ENCODE assay signal across 28 mouse cellular contexts in genomic region chr8:61056997-61057396, GRCm38 (mm10).
DNase-seq lines count a peak whose midpoint lies in the region; ATAC-seq lines count a peak whose summit lies in the region.
"Had no signal": no experiment of that assay in that cellular context is flagged by ENCODE, and none has a peak within 500 bp of the region (broad histone marks: within the 10 kb centered on the region; RNA-seq: fewer than 3 reads in every experiment).

No protein-coding gene starts in this region.

- no peak overlapping the region for H3K4me2 ChIP-seq in hindbrain, embryonic 13.5 days
- H3K4me2 ChIP-seq in hindbrain, embryonic 12.5 days (replicated peaks), result no peak overlapping the region
- H3K4me2 ChIP-seq in kidney, embryonic 14.5 days (replicated peaks; ENCODE audit: low read depth, low read length), result no peak overlapping the region
- H3K4me2 ChIP-seq in midbrain, embryonic 14.5 days (ENCODE audit: low read length), result no peak overlapping the region
- H3K4me2 ChIP-seq: embryonic facial prominence, embryonic 12.5 days; forebrain, embryonic 15.5 days; heart, embryonic 12.5 days; liver, embryonic 12.5 days had no signal

- H3K4me3 ChIP-seq in hindbrain, embryonic 13.5 days, result no peak overlapping the region
- H3K4me3 ChIP-seq in hindbrain, embryonic 12.5 days, result no peak overlapping the region
- H3K4me3 ChIP-seq in kidney, embryonic 14.5 days (ENCODE audit: low read length), result no peak overlapping the region
- no peak overlapping the region for H3K4me3 ChIP-seq in midbrain, embryonic 14.5 days (replicated peaks; ENCODE audit: low read depth, low read length)
- no peak overlapping the region for H3K4me3 ChIP-seq in midbrain, embryonic 10.5 days
- H3K4me3 ChIP-seq: embryonic facial prominence, embryonic 12.5 days; forebrain, embryonic 15.5 days; gastrocnemius, adult 2 months; heart, adult 2 months; heart, embryonic 12.5 days; left cerebral cortex, adult 2 months; liver, embryonic 12.5 days; megakaryocyte, embryonic 14.5 days had no signal

- H3K36me3 ChIP-seq in hindbrain, embryonic 13.5 days, result no peaks in the 10 kb centered on the region
- H3K36me3 ChIP-seq in hindbrain, embryonic 12.5 days, result no peaks in the 10 kb centered on the region
- H3K36me3 ChIP-seq in kidney, embryonic 14.5 days (ENCODE audit: control insufficient read depth, insufficient read depth, low read length), result no peaks in the 10 kb centered on the region
- H3K36me3 ChIP-seq in midbrain, embryonic 14.5 days (ENCODE audit: control insufficient read depth, insufficient read depth, low read length), result no peaks in the 10 kb centered on the region
- peaks cover 5% of the 10 kb centered on the region; the same call in 1 of the 2 replicates for H3K36me3 ChIP-seq in midbrain, embryonic 10.5 days
- H3K36me3 ChIP-seq: embryonic facial prominence, embryonic 12.5 days; forebrain, embryonic 15.5 days had no signal

- WGBS in hindbrain, embryonic 13.5 days, result 71% methylated on average over 3 of the region's 3 CpGs
- WGBS in hindbrain, embryonic 12.5 days, result 64% methylated on average over 3 of the region's 3 CpGs
- WGBS in kidney, embryonic 14.5 days, result 32% methylated on average over 3 of the region's 3 CpGs
- 60% methylated on average over 3 of the region's 3 CpGs for WGBS in midbrain, embryonic 14.5 days
- 83% methylated on average over 3 of the region's 3 CpGs for WGBS in midbrain, embryonic 10.5 days

- no peak for ATAC-seq in hindbrain, embryonic 13.5 days (ENCODE audit: low FRiP score)
- no peak for ATAC-seq in hindbrain, embryonic 12.5 days (ENCODE audit: low FRiP score)
- ATAC-seq in kidney, embryonic 14.5 days (ENCODE audit: low FRiP score, low TSS enrichment), result no peak
- ATAC-seq in midbrain, embryonic 14.5 days (ENCODE audit: low FRiP score, low TSS enrichment), result no peak
- ATAC-seq: forebrain, embryonic 15.5 days; inflammation-experienced regulatory T-cells, adult 6 months; liver, embryonic 12.5 days; liver, postnatal 0 days had no signal

- H3K4me1 ChIP-seq in hindbrain, embryonic 13.5 days (replicated peaks), result peaks cover 5% of the 10 kb centered on the region
- H3K4me1 ChIP-seq in hindbrain, embryonic 12.5 days, result no peaks in the 10 kb centered on the region
- no peaks in the 10 kb centered on the region for H3K4me1 ChIP-seq in kidney, embryonic 14.5 days (ENCODE audit: control insufficient read depth, insufficient read depth, low read length)
- no peaks in the 10 kb centered on the region for H3K4me1 ChIP-seq in midbrain, embryonic 14.5 days (ENCODE audit: control insufficient read depth, insufficient read depth, low read length)
- no peaks in the 10 kb centered on the region for H3K4me1 ChIP-seq in midbrain, embryonic 10.5 days
- H3K4me1 ChIP-seq: embryonic facial prominence, embryonic 12.5 days; forebrain, embryonic 15.5 days; megakaryocyte, embryonic 14.5 days had no signal

- H3K9ac ChIP-seq in hindbrain, embryonic 13.5 days, result no peak overlapping the region
- no peak overlapping the region for H3K9ac ChIP-seq in hindbrain, embryonic 12.5 days
- H3K9ac ChIP-seq in kidney, embryonic 14.5 days (ENCODE audit: low read depth, low read length), result no peak overlapping the region
- H3K9ac ChIP-seq in midbrain, embryonic 14.5 days (replicated peaks; ENCODE audit: low read length), result no peak overlapping the region
- H3K9ac ChIP-seq: embryonic facial prominence, embryonic 12.5 days; forebrain, embryonic 15.5 days; heart, embryonic 12.5 days; liver, embryonic 12.5 days; liver, postnatal 0 days had no signal

- H3K9me3 ChIP-seq in hindbrain, embryonic 13.5 days, result no peaks in the 10 kb centered on the region
- no peaks in the 10 kb centered on the region for H3K9me3 ChIP-seq in hindbrain, embryonic 12.5 days (replicated peaks)
- no peaks in the 10 kb centered on the region for H3K9me3 ChIP-seq in kidney, embryonic 14.5 days (ENCODE audit: control insufficient read depth, low read length)
- no peaks in the 10 kb centered on the region for H3K9me3 ChIP-seq in midbrain, embryonic 14.5 days (ENCODE audit: control insufficient read depth, low read length)
- no peaks in the 10 kb centered on the region for H3K9me3 ChIP-seq in midbrain, embryonic 10.5 days (replicated peaks)
- H3K9me3 ChIP-seq: embryonic facial prominence, embryonic 12.5 days; forebrain, embryonic 15.5 days; G1E; heart, embryonic 12.5 days; liver, embryonic 12.5 days; megakaryocyte, embryonic 14.5 days had no signal

- peak overlapping the region; percentile 32; the same call in 1 of the 2 replicates for H3K27ac ChIP-seq in hindbrain, embryonic 13.5 days
- no peak overlapping the region for H3K27ac ChIP-seq in hindbrain, embryonic 12.5 days
- H3K27ac ChIP-seq in kidney, embryonic 14.5 days (ENCODE audit: low read depth, low read length), result peak overlapping the region; percentile 26; the same call in 1 of the 2 replicates
- peak overlapping the region; percentile 53; the same call in 1 of the 2 replicates for H3K27ac ChIP-seq in midbrain, embryonic 14.5 days (replicated peaks; ENCODE audit: low read depth, low read length)
- no peak overlapping the region for H3K27ac ChIP-seq in midbrain, embryonic 10.5 days (replicated peaks)
- H3K27ac ChIP-seq: embryonic facial prominence, embryonic 12.5 days; forebrain, embryonic 15.5 days; gastrocnemius, adult 2 months; heart, adult 2 months; left cerebral cortex, adult 2 months; liver, embryonic 12.5 days had no signal

- H3K27me3 ChIP-seq in hindbrain, embryonic 13.5 days, result no peaks in the 10 kb centered on the region
- H3K27me3 ChIP-seq in hindbrain, embryonic 12.5 days, result no peaks in the 10 kb centered on the region
- no peaks in the 10 kb centered on the region for H3K27me3 ChIP-seq in kidney, embryonic 14.5 days (ENCODE audit: control insufficient read depth, insufficient read depth, low read length)
- no peaks in the 10 kb centered on the region for H3K27me3 ChIP-seq in midbrain, embryonic 14.5 days (ENCODE audit: control insufficient read depth, insufficient read depth, low read length)
- no peaks in the 10 kb centered on the region for H3K27me3 ChIP-seq in midbrain, embryonic 10.5 days (ENCODE audit: low read depth, poor library complexity, severe bottlenecking)
- H3K27me3 ChIP-seq: embryonic facial prominence, embryonic 12.5 days; forebrain, embryonic 15.5 days; heart, embryonic 12.5 days; liver, embryonic 12.5 days; megakaryocyte, embryonic 14.5 days had no signal

- DNase-seq in kidney, adult 11 months, result no peak
- DNase-seq in midbrain, embryonic 14.5 days, result peak; percentile 47
- DNase-seq in midbrain, embryonic 10.5 days (ENCODE audit: low spot score), result no peak
- peak; percentile 41 for DNase-seq in retina, embryonic 14.5 days (ENCODE audit: low spot score)
- DNase-seq in adrenal gland, adult (ENCODE audit: inconsistent age in 2 of 2, low spot score in 1 of 2), result no peak
- DNase-seq: adrenal gland, postnatal 14 days; cerebellum, adult 11-12 months; cerebellum, adult 9-11 months; embryo, embryonic 11 days; gastrocnemius, adult 2 months; gastrocnemius, postnatal 36 days; heart, adult 2 months; heart, postnatal 4 days; liver, postnatal 0 days; lung, postnatal 4 days; thymus, adult 2 months; thymus, postnatal 36 days had no signal

Comparison
In these comparisons a context has a peak if more than half of its experiments do, and no peak if none do; other contexts are left out.
1. H3K27ac ChIP-seq: peak in hindbrain, embryonic 13.5 days (single experiment), kidney, embryonic 14.5 days (single experiment) and midbrain, embryonic 14.5 days (single experiment); none in hindbrain, embryonic 12.5 days (single experiment) and midbrain, embryonic 10.5 days (single experiment).
2. DNase-seq: peak in midbrain, embryonic 14.5 days (single experiment) and retina, embryonic 14.5 days (single experiment); none in kidney, adult 11 months (single experiment), midbrain, embryonic 10.5 days (single experiment) and adrenal gland, adult (0 of 2).